Mouse (Mus musculus) lung, adult 2 months (tissue): ENCODE results near the gene Gtpbp2.

Source experiments
- CTCF ChIP-seq: fragments of 200-500 bp; IDR thresholded peaks from 2 replicates; pipeline ENCODE4 v1.5.1; 2011; ENCODE audit warnings: mild to moderate bottlenecking, low read length, control low read depth; ENCODE audit not compliant: insufficient read depth
- POLR2A ChIP-seq: fragments of 200-500 bp; IDR thresholded peaks from 2 replicates; pipeline ENCODE4 v1.6.1; 2011; ENCODE audit warnings: low read depth, mild to moderate bottlenecking, control low read depth, low read length, borderline replicate concordance; ENCODE audit errors: extremely low read depth

DNA sequence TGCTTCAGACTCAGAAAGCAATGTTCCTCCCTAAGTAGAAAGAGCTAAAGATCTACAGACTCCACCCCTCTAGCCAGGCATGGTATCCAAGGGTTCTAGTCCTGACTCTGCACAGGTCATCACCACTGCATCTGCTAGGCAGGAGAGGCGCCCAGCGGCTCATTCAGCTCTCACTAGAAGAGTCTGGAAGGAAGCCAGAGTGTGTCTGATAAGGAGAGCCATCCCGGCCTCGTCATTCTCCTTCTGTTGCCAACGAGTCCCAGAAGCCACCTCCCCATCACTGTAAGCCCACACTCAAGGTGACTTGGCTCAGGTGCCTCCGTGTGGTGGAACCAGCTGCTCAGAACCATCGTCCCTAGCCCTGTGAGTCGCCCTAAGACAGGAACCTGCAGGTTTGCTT is 28.0 kb upstream of the Gtpbp2 start:
- TF ChIP-seq CTCF (no peak), POLR2A (no peak)
